Mouse (Mus musculus) megakaryocyte, embryonic 14.5 days (primary cell): ENCODE data around the gene 2510009E07Rik. TPM values are rescaled to one million over a fixed set of nuclear protein-coding genes. Genes with fewer than 3 reads are reported as not detected.

Experiments
- H3K27me3 ChIP-seq: replicated peaks from 2 replicates; pipeline ENCODE3; 2012; ENCODE audit warnings: inconsistent platforms
- H3K36me3 ChIP-seq: replicated peaks from 2 replicates; pipeline ENCODE3; 2012; ENCODE audit warnings: low read length, inconsistent platforms, mixed read lengths
- H3K4me1 ChIP-seq: 2 replicates; pipeline ENCODE4 v1.6.1; 2012; ENCODE audit warnings: inconsistent platforms
- H3K4me3 ChIP-seq: replicated peaks from 2 replicates; pipeline ENCODE3; 2012; ENCODE audit warnings: moderate library complexity, mild to moderate bottlenecking, inconsistent platforms
- H3K9me3 ChIP-seq: 2 replicates; pipeline ENCODE4 v1.6.1; 2012; ENCODE audit warnings: inconsistent platforms
- FLI1 ChIP-seq: IDR thresholded peaks from 2 replicates; pipeline ENCODE4 v1.6.1; 2012; ENCODE audit warnings: low read length, inconsistent platforms, mixed read lengths
- GATA1 ChIP-seq: IDR thresholded peaks from 3 replicates; pipeline ENCODE4 v1.6.1; 2012; ENCODE audit warnings: mixed read lengths, low read length, inconsistent platforms, borderline replicate concordance
- polyA plus RNA-seq: library from polyadenylated mRNA; stranded (reverse); fragments of >175 nt; gene quantifications from 2 replicates; pipeline ENCODE4 v1.2.3, GENCODE M21; 2012; ENCODE audit warnings: low replicate concordance; ENCODE audit not compliant: insufficient read depth

2510009E07Rik gene
- polyA plus RNA-seq, 1 experiment = 1.3 TPM

DNA sequence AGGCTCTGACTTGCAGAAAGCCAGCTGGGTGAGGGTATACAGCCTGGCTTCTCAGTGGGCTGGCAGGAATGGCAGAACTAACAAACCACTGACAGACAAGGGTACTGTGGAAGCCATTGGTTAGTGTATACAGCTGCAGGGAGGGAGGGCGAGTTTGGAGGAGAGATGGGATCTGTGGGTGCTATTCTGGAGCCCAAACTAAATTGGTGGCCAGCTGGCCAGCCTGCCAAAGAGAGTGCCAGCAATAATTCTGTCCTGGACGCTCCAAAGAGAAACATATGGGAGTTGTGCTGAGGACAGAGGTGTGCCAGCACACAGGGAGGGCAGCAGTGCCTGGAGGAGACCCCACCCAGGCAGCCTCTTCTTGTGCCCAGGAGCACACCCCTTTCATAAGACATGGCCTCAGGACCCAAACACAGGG, 50.8 kb downstream of the 2510009E07Rik start:
- Histone ChIP-seq H3K4me3 (no peak overlapping the region), H3K27me3 (no peaks in the 10 kb centered on the region), H3K4me1 (peaks cover 65% of the 10 kb centered on the region), H3K36me3 (peaks cover 88% of the 10 kb centered on the region), H3K9me3 (no peaks in the 10 kb centered on the region)
- TF ChIP-seq FLI1 (no peak), GATA1 (no peak)

DNA sequence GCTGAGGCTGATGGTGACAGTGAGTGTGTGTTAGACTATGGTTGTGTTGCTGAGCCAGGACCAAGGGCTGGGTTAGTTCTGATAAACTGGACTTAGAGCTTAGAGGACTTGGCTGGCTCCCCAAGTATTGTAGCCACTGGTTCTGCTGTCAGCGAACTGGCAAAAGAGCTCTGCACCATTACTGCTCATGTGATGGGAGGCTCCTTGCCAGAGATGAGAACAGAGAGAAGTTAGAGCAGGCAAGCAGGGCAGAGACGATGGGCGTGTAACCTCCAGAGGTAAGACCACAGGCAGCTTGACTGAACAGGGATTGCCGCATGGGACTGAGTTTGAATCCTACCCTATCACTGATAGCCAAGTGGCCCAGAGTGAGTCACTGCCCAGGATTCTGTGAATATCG, 51.6 kb downstream of the 2510009E07Rik start:
- H3K36me3 ChIP-seq = peaks cover 86% of the 10 kb centered on the region
- TF ChIP-seq GATA1 = no peak
- no peak for TF ChIP-seq FLI1
- H3K9me3 ChIP-seq = no peaks in the 10 kb centered on the region
- H3K4me3 ChIP-seq = no peak overlapping the region
- peaks cover 65% of the 10 kb centered on the region for H3K4me1 ChIP-seq
- H3K27me3 ChIP-seq = no peaks in the 10 kb centered on the region

DNA sequence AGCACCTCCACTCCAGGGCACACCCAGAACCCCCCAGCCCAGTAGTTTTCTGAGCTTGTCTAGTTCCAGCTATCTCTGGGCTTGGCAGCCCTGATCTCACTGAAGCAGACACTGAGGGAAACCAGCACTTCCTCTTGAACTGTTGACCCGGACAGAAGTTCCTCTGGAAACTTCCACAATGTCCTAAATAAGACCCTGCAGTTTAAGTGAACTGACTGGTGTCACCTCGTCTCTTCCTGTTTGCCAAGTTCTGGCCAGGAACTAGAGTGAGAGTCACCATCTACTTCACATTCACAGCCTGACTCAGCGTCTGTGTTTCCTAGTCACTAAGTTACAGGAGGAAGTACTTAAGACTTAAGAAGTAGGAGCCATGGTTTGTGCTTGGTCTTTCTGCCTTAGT, 52.5 kb downstream of the 2510009E07Rik start:
- H3K9me3 ChIP-seq = no peaks in the 10 kb centered on the region
- H3K36me3 ChIP-seq = peaks cover 76% of the 10 kb centered on the region
- TF ChIP-seq FLI1 (no peak), GATA1 (no peak)
- H3K4me1 ChIP-seq = peaks cover 75% of the 10 kb centered on the region
- H3K27me3 ChIP-seq = no peaks in the 10 kb centered on the region
- peak overlapping the region; percentile 64 for H3K4me3 ChIP-seq

DNA sequence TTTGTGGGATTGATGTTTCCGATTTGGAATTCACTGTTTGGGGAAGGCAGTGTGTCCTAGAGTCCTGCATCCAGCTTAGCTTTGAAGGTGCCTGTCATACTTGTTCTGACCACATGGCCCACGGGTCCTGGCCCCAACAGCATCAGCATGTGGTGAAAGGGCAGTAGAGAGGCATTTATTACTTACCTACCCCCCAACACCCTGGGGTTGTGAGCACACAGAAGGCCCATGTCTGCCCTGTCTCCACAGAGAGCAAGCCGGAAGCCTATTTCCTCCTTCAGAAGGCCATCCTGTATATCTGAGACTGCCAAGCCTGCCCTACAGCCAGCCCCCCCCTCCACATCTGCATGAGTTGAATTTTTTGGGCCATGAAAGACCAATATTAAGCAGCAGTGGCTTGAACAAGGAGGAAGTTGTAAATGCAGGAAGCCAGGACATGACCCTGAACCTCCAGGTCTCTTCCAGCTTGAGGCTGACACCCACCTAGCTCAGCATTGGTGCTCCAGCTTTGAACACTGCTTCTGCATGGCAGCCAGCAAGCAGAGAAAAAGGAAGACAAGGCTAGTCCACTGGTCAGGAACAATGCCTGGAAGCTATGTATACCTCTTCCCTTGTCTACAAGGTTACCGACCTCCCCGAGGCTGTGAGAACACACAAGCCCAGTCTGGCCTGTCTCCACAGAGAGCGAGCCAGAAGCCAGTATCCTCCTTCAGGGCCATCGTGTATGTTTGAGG, 53.5 kb downstream of the 2510009E07Rik start:
- no peaks in the 10 kb centered on the region for H3K27me3 ChIP-seq
- TF ChIP-seq FLI1 (no peak), GATA1 (no peak)
- H3K4me1 ChIP-seq = peaks cover 85% of the 10 kb centered on the region
- peaks cover 67% of the 10 kb centered on the region for H3K36me3 ChIP-seq
- H3K9me3 ChIP-seq = no peaks in the 10 kb centered on the region
- H3K4me3 ChIP-seq = peak overlapping the region; percentile 51

DNA sequence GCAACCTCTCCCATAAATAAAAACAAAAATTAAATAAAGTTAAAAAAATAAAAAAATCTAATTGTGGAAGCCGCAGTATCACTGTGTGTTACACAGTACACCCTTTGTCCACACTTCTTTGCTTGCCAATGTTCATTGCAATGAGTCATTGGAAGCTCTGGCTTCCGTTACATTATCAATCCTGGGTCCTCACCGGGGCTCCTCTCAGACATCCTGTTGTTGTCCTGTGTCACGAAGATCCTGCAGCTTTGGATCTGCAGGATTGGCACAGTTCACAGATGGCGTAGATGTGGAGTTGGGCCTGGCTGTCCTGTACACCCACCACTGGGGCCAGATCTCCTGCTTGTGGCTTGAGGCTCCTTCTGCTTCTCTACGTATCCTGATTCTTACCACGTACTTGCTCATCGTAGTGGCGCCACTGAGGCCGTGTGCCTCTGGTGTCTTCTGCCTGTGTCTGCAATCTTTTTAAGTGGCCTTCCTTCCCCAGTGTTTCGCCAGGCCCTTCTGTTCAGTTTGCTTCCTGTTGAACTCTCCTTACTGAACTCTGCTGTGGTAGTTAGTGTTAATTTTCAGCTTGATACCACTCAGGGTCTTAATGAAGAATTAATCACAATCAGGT, 57.2 kb downstream of the 2510009E07Rik start:
- Histone ChIP-seq H3K9me3 (peaks cover 20% of the 10 kb centered on the region), H3K36me3 (peaks cover 49% of the 10 kb centered on the region), H3K4me3 (peak overlapping the region; percentile 75), H3K4me1 (peaks cover 86% of the 10 kb centered on the region), H3K27me3 (no peaks in the 10 kb centered on the region)
- TF ChIP-seq FLI1 (no peak), GATA1 (no peak)

DNA sequence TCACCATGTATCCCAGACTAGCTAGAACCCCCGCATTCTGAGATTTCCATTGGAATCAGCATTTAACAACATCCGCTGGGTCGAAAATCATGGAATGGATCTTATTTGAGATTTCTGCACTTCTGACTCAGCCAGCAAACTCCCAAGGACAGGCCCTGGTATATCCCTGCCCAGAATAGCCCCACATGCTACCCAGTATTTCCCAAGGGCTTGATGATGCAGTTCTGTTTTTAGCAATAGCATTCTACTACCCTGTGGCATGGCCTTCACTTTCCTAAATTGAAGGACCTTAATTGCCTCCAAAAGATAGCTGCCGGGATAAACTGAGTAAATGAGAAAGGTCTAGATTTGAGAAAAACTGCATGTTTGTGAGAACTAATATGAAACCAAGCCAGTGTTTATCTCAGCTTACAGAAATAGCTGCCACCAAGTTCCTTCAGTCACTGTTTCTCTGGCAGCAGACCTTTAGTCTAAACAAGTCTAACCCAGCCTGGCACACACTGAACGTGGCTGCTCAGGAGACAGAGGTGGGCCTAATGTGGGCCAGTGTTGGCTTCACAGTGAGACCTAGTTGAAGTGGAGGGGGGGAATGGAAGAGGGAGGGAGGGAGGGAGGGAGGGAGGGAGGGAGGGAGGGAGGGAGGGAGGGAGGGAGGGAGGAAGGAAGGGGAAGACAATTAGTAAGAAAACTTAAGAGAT, 58.2 kb downstream of the 2510009E07Rik start:
- TF ChIP-seq GATA1 = no peak
- no peak for TF ChIP-seq FLI1
- peaks cover 20% of the 10 kb centered on the region for H3K9me3 ChIP-seq
- H3K36me3 ChIP-seq = peaks cover 43% of the 10 kb centered on the region
- peaks cover 84% of the 10 kb centered on the region for H3K4me1 ChIP-seq
- H3K27me3 ChIP-seq = no peaks in the 10 kb centered on the region
- no peak overlapping the region for H3K4me3 ChIP-seq

DNA sequence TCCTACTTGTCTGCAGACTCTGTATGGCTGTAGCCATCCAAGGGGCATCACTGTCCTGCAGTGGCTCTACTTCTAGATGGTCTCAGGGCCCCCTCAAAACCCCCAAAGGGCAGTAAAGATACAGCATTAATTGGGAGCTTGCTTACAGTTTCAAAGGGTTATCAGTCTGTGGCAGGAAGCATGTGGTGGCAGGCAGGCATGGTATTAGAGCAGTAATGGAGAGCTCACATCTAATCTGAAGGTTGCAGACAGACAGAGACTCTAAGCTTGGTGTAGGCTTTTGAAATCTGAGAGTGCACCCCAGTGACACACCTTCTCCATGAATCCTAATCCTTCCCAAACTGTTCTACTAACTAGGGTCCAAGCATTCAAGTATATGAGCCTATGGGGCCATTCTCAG, 60.0 kb downstream of the 2510009E07Rik start:
- Histone ChIP-seq H3K9me3 (peaks cover 20% of the 10 kb centered on the region), H3K4me1 (peaks cover 76% of the 10 kb centered on the region), H3K27me3 (no peaks in the 10 kb centered on the region), H3K36me3 (peaks cover 26% of the 10 kb centered on the region), H3K4me3 (no peak overlapping the region)
- TF ChIP-seq GATA1 (peak; percentile 80; the same call in 2 of the 3 replicates), FLI1 (no peak)

DNA sequence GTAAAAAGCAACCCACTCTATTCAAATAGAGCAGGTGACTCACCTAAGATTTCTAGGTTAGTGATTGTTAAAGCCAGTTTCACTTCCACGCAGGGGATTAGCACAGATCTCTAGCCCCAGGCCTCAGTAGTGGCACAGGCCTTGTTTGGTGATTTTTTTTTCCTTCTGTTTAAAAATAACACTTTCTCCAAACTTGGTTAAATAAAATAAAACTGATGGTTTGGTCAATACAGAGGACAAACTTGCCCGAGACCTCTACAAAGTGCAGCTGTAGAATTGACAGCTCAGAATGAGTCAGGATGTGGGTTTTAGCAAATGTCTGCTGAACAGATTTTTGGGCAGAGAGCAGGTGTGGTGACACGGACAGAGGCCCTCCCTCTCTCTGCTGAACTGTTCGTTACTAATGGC, 62.6 kb downstream of the 2510009E07Rik start:
- no peak for TF ChIP-seq FLI1
- no peak for TF ChIP-seq GATA1
- no peak overlapping the region for H3K4me3 ChIP-seq
- H3K36me3 ChIP-seq = peaks cover 33% of the 10 kb centered on the region
- peaks cover 58% of the 10 kb centered on the region for H3K4me1 ChIP-seq
- no peaks in the 10 kb centered on the region for H3K27me3 ChIP-seq
- H3K9me3 ChIP-seq = peaks cover 20% of the 10 kb centered on the region

DNA sequence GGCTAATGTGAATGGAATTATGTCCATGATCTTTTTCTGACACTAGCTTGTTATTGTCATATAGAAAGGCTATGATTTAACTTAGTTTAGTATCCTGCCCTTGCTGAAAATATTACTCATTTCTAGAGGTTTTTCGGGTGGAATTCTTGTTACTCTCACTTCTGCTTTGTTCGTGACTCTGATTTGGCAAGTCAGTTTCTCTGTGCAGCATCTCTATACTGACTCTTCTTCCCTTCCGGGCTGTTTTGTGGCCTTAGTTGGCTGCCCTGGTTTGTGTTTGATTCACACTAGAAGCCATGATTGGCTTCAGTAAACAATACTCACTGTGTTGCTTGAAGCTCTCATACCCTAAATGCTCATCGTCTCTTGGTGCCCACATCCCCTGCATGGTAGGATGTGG, 63.9 kb downstream of the 2510009E07Rik start:
- Histone ChIP-seq H3K4me1 (peaks cover 55% of the 10 kb centered on the region), H3K4me3 (peak overlapping the region; percentile 23), H3K9me3 (peaks cover 18% of the 10 kb centered on the region), H3K27me3 (no peaks in the 10 kb centered on the region), H3K36me3 (peaks cover 41% of the 10 kb centered on the region)
- no peak for TF ChIP-seq GATA1
- TF ChIP-seq FLI1 = no peak
